Mouse (Mus musculus): ENCODE measurements around the gene Tcte1.

The Tcte1 gene

DNA sequence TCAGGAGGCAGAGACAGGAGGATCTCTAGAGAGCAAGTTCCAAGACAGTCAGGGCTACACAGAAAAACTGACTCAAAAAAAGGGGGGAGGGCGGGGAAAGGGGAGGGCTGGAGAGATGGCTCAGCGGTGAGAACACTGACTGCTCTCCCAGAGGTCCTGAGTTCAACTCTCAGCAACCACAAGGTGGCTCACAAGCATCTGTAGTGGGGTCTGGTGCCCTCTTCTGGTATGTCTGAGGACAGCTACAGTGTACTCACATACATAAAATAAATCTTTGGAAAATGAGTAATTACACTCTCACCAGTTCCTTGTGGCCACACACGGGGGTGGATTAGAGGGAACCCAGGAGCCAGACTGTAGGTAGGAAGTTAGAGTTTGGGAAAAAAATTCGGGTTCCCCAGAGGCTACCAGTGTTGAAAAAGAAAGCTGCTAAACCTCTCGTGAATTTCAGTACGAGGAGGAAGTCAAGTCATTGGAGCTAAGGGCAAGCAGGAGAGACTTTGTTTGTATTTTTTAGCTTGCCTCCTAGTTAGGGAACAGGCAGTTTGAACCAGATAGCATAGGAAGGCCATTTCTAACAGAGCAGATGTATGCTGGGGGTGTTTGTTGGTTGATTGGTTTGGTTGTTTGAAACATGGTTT is 59.6 kb downstream of the Tcte1 start:
- Histone ChIP-seq H3K36me3 (ENCODE audit: insufficient read depth, low read length) (peaks cover 50% of the 10 kb centered on the region), H3K4me3 (replicated peaks; ENCODE audit: low read length) (no peak overlapping the region), H3K9me3 (ENCODE audit: low read length) (no peaks in the 10 kb centered on the region), H3K4me1 (replicated peaks; ENCODE audit: low read depth, low read length) (peaks cover 92% of the 10 kb centered on the region), H3K27me3 (ENCODE audit: insufficient read depth, low read length) (no peaks in the 10 kb centered on the region)
- TF ChIP-seq POU5F1 (IDR thresholded peaks at IDR 0.05; ENCODE audit: borderline replicate concordance, low read length) (no peak), NANOG (IDR thresholded peaks at IDR 0.05; ENCODE audit: borderline replicate concordance, low read length) (no peak), CTCF (conservative IDR thresholded peaks at IDR 0.05; ENCODE audit: low read length) (peak; percentile 52)

- H3K4me1 ChIP-seq (replicated peaks; ENCODE audit: low read depth, low read length), result peaks cover 92% of the 10 kb centered on the region
- no peaks in the 10 kb centered on the region for H3K27me3 ChIP-seq (ENCODE audit: insufficient read depth, low read length)
- H3K9me3 ChIP-seq (ENCODE audit: low read length), result no peaks in the 10 kb centered on the region
- peak overlapping the region; percentile 63 for H3K4me3 ChIP-seq (replicated peaks; ENCODE audit: low read length)
- H3K36me3 ChIP-seq (ENCODE audit: insufficient read depth, low read length), result peaks cover 64% of the 10 kb centered on the region
- TF ChIP-seq NANOG (IDR thresholded peaks at IDR 0.05; ENCODE audit: borderline replicate concordance, low read length), result no peak
- no peak for TF ChIP-seq CTCF (conservative IDR thresholded peaks at IDR 0.05; ENCODE audit: low read length)
- TF ChIP-seq POU5F1 (IDR thresholded peaks at IDR 0.05; ENCODE audit: borderline replicate concordance, low read length), result no peak
Observed at GRCm38 (mm10) chr17:45584096-45584896, 61.1 kb downstream of the Tcte1 start.

GRCm38 (mm10) chr17:45584939-45585678 is 61.9 kb downstream of the Tcte1 start:
- Histone ChIP-seq H3K4me3 (replicated peaks; ENCODE audit: low read length) (peak overlapping the region; percentile 63), H3K36me3 (ENCODE audit: insufficient read depth, low read length) (peaks cover 73% of the 10 kb centered on the region), H3K4me1 (replicated peaks; ENCODE audit: low read depth, low read length) (peaks cover 92% of the 10 kb centered on the region), H3K9me3 (ENCODE audit: low read length) (no peaks in the 10 kb centered on the region), H3K27me3 (ENCODE audit: insufficient read depth, low read length) (no peaks in the 10 kb centered on the region)
- TF ChIP-seq CTCF (conservative IDR thresholded peaks at IDR 0.05; ENCODE audit: low read length) (peak; percentile 97), NANOG (IDR thresholded peaks at IDR 0.05; ENCODE audit: borderline replicate concordance, low read length) (no peak)

DNA sequence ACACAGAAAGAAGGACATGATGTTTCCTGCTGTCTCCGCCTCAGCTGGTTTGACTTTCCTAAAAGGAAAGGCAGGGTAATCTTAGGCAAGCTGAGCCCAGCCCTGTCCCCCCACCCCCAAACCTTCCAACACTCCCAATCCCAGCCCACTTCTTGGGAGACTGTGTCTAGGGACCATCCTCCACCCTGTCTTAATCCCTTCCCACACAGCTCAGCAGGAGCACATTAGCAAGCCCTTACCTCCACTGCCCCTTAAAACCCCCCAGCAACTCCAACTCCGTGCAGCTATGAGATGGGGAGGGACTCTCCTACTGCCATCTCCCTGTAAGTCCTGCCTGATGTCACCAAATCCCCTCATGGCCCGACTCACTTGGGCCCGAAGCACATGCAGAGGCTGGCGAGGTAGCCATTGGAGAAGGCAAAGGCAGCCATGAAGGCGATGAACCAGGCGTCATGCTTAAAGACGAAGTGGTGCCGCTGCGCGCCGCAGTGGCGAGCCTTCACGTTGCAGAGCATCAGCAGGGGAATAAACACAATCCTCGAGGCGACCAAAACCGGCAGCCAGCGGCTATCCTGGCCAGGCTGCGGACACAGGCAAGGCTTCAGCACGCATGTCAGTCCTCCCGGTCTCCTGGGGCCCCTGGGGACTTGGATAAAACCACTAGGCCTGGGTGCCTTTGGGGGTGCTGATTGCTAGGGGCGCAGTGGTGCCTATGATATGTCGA is 62.7 kb downstream of the Tcte1 start:
- Histone ChIP-seq H3K27me3 (ENCODE audit: insufficient read depth, low read length) (no peaks in the 10 kb centered on the region), H3K9me3 (ENCODE audit: low read length) (no peaks in the 10 kb centered on the region), H3K4me1 (replicated peaks; ENCODE audit: low read depth, low read length) (peaks cover 94% of the 10 kb centered on the region), H3K4me3 (replicated peaks; ENCODE audit: low read length) (peak overlapping the region; percentile 63), H3K36me3 (ENCODE audit: insufficient read depth, low read length) (peaks cover 80% of the 10 kb centered on the region)
- TF ChIP-seq NANOG (IDR thresholded peaks at IDR 0.05; ENCODE audit: borderline replicate concordance, low read length) (no peak), CTCF (conservative IDR thresholded peaks at IDR 0.05; ENCODE audit: low read length) (no peak)

DNA sequence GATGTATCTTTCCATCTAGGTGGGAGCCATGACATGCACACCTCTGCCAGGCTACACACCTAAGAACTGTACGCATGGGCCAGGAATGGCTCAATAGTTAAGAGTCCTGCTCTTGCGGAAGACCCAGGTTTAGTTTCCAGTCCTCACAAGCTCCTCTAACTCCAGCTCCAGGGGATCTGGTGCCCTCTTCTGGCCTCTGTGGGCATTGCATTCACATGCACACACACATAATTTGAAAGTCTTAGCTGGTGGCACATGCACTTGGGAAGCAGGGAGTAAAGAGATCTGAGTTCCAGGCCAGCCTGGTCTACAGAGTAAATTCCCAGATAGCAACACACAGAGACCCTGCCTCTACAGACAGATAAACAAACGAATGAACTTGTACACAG is 63.2 kb downstream of the Tcte1 start:
- Histone ChIP-seq H3K4me3 (replicated peaks; ENCODE audit: low read length) (peak overlapping the region; percentile 63), H3K9me3 (ENCODE audit: low read length) (no peaks in the 10 kb centered on the region), H3K27me3 (ENCODE audit: insufficient read depth, low read length) (no peaks in the 10 kb centered on the region), H3K4me1 (replicated peaks; ENCODE audit: low read depth, low read length) (peaks cover 94% of the 10 kb centered on the region), H3K36me3 (ENCODE audit: insufficient read depth, low read length) (peaks cover 86% of the 10 kb centered on the region)
- no peak for TF ChIP-seq POU5F1 (IDR thresholded peaks at IDR 0.05; ENCODE audit: borderline replicate concordance, low read length)
- TF ChIP-seq CTCF (conservative IDR thresholded peaks at IDR 0.05; ENCODE audit: low read length), result peak; percentile 86
- no peak for TF ChIP-seq NANOG (IDR thresholded peaks at IDR 0.05; ENCODE audit: borderline replicate concordance, low read length)

DNA sequence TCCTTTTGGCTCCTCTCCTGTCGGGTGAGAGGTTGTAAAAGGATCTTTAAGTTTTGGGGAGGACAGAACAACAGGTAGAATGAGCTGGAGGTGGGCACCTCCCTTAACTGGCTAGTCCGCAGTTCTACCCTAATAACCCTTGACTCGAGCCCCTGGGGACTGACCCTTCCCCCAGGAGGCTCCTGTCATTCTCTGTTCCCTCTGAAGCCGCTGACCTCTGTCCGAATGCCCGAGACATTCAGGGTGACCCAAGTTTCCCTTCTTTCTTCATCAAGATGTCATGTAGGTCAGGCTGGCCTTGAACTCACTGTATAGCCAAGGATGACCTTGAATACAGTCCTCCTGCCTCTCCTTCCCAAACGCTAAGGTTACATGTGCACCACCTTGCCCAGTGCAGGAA is 65.1 kb downstream of the Tcte1 start:
- Histone ChIP-seq H3K27me3 (ENCODE audit: insufficient read depth, low read length) (no peaks in the 10 kb centered on the region), H3K36me3 (ENCODE audit: insufficient read depth, low read length) (peaks cover 99% of the 10 kb centered on the region), H3K4me3 (replicated peaks; ENCODE audit: low read length) (peak overlapping the region; percentile 17; the same call in 1 of the 2 replicates), H3K4me1 (replicated peaks; ENCODE audit: low read depth, low read length) (peaks cover 94% of the 10 kb centered on the region), H3K9me3 (ENCODE audit: low read length) (no peaks in the 10 kb centered on the region)
- no peak for TF ChIP-seq POU5F1 (IDR thresholded peaks at IDR 0.05; ENCODE audit: borderline replicate concordance, low read length)
- TF ChIP-seq CTCF (conservative IDR thresholded peaks at IDR 0.05; ENCODE audit: low read length), result no peak
- TF ChIP-seq NANOG (IDR thresholded peaks at IDR 0.05; ENCODE audit: borderline replicate concordance, low read length), result no peak

- Histone ChIP-seq H3K4me1 (replicated peaks; ENCODE audit: low read depth, low read length) (peaks cover 94% of the 10 kb centered on the region), H3K27me3 (ENCODE audit: insufficient read depth, low read length) (no peaks in the 10 kb centered on the region), H3K9me3 (ENCODE audit: low read length) (no peaks in the 10 kb centered on the region), H3K36me3 (ENCODE audit: insufficient read depth, low read length) (peaks cover 95% of the 10 kb centered on the region), H3K4me3 (replicated peaks; ENCODE audit: low read length) (peak overlapping the region; percentile 17; the same call in 1 of the 2 replicates)
- TF ChIP-seq POU5F1 (IDR thresholded peaks at IDR 0.05; ENCODE audit: borderline replicate concordance, low read length) (no peak), CTCF (conservative IDR thresholded peaks at IDR 0.05; ENCODE audit: low read length) (no peak), NANOG (IDR thresholded peaks at IDR 0.05; ENCODE audit: borderline replicate concordance, low read length) (no peak)
Observed at GRCm38 (mm10) chr17:45589236-45589635, 66.0 kb downstream of the Tcte1 start.

- Histone ChIP-seq H3K4me1 (replicated peaks; ENCODE audit: low read depth, low read length) (peaks cover 94% of the 10 kb centered on the region), H3K36me3 (ENCODE audit: insufficient read depth, low read length) (peaks cover 89% of the 10 kb centered on the region), H3K27me3 (ENCODE audit: insufficient read depth, low read length) (no peaks in the 10 kb centered on the region), H3K9me3 (ENCODE audit: low read length) (no peaks in the 10 kb centered on the region), H3K4me3 (replicated peaks; ENCODE audit: low read length) (peak overlapping the region; percentile 98)
- TF ChIP-seq NANOG (IDR thresholded peaks at IDR 0.05; ENCODE audit: borderline replicate concordance, low read length), result no peak
- no peak for TF ChIP-seq POU5F1 (IDR thresholded peaks at IDR 0.05; ENCODE audit: borderline replicate concordance, low read length)
- TF ChIP-seq CTCF (conservative IDR thresholded peaks at IDR 0.05; ENCODE audit: low read length), result no peak
Observed at GRCm38 (mm10) chr17:45589844-45590243, 66.6 kb downstream of the Tcte1 start.

Measured in E14TG2a.4 (cell line).